Mouse (Mus musculus) forebrain, embryonic 14.5 days (tissue): ENCODE data around the gene A930004D18Rik. TPM values are rescaled to one million over a fixed set of nuclear protein-coding genes. Genes with fewer than 3 reads are reported as not detected.

ENCODE experiments used
- ATAC-seq: fragments of 200-750 bp; cut with Nextera tagmentation; 2 replicates; pipeline ENCODE4 v1.8.0; 2017; ENCODE audit warnings: mild to moderate bottlenecking, moderate library complexity
- DNase-seq: peaks from one replicate; pipeline ENCODE4 v3.0.0-alpha.2; 2015; ENCODE audit warnings: low spot score
- H3K27ac ChIP-seq: fragments of 300-500 bp; sonication (generic); 2 replicates; pipeline ENCODE4 v1.5.1; 2014; ENCODE audit warnings: low read depth, mild to moderate bottlenecking, control low read depth, low read length, moderate library complexity
- H3K27me3 ChIP-seq: fragments of 300-500 bp; sonication (generic); replicated peaks from 2 replicates; pipeline ENCODE4 v1.6.1; 2014; ENCODE audit warnings: low read length, control low read depth, mixed read lengths; ENCODE audit not compliant: control insufficient read depth, insufficient read depth
- H3K36me3 ChIP-seq: fragments of 300-500 bp; sonication (generic); 2 replicates; pipeline ENCODE4 v1.6.1; 2014; ENCODE audit warnings: low read length, control low read depth; ENCODE audit not compliant: control insufficient read depth, insufficient read depth
- H3K4me1 ChIP-seq: fragments of 300-500 bp; sonication (generic); 2 replicates; pipeline ENCODE4 v1.6.1; 2014; ENCODE audit warnings: antibody characterized with exemption, low read length, control low read depth; ENCODE audit not compliant: control insufficient read depth, insufficient read depth
- H3K4me2 ChIP-seq: fragments of 300-500 bp; sonication (generic); 2 replicates; pipeline ENCODE4 v1.6.1; 2014; ENCODE audit warnings: mild to moderate bottlenecking, control low read depth, low read length
- H3K4me3 ChIP-seq: fragments of 300-500 bp; sonication (generic); 2 replicates; pipeline ENCODE4 v1.5.1; 2014; ENCODE audit warnings: low read depth, low read length, control low read depth
- H3K9ac ChIP-seq: fragments of 300-500 bp; sonication (generic); 2 replicates; pipeline ENCODE4 v1.6.1; 2014; ENCODE audit warnings: mild to moderate bottlenecking, low read length, control low read depth, moderate library complexity
- H3K9me3 ChIP-seq: fragments of 300-500 bp; sonication (generic); replicated peaks from 2 replicates; pipeline ENCODE4 v1.6.1; 2016; ENCODE audit warnings: low read length, control low read depth, mixed read lengths; ENCODE audit not compliant: control insufficient read depth
- WGBS: fragments of 180-500 bp; shearing (Covaris S2); extraction: QIAGEN DNeasy Blood & Tissue Kit; methylation state at CpG from one replicate; pipeline ENCODE4 v1.1.7; 2014; 5-methylcytosine and 5-hydroxymethylcytosine counted together
- polyA plus RNA-seq: library from polyadenylated mRNA; unstranded; fragments of >200 nt; fragmentation: Nextera tagmentation; extraction: Ambion mirVana; gene quantifications from 2 replicates; pipeline ENCODE4 v1.2.1, GENCODE M21; 2014

Gene A930004D18Rik
- polyA plus RNA-seq, 1 experiment from 2014 or later = 11.7 TPM

DNA sequence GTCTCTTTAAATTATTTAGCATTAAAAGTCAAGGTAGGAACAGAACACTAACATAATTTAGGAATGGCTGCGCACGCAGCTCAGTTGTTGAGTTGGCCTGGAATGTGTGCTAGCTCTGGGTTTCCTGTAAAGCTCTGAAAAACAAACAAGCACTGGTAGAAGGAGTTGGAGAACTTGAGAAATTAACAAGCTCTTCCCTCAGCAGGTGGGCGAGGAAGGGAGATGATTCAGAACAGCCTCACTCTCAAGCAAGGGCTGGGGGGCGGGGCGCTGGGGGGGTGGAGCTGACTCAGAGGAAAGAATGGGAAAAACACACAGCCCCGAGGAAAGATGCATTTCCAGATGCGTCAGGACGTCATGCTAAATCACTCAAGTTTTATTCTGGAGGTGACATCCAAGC lies 32.4 kb downstream of the A930004D18Rik start:
- no peaks in the 10 kb centered on the region for H3K9me3 ChIP-seq
- DNase-seq (no peak), ATAC-seq (no peak)
- no peaks in the 10 kb centered on the region for H3K27me3 ChIP-seq
- H3K9ac ChIP-seq = no peak overlapping the region
- H3K4me3 ChIP-seq = no peak overlapping the region
- no peaks in the 10 kb centered on the region for H3K36me3 ChIP-seq
- no peak overlapping the region for H3K27ac ChIP-seq
- H3K4me2 ChIP-seq = no peak overlapping the region
- WGBS = 36% methylated on average over 8 of the region's 8 CpGs
- H3K4me1 ChIP-seq = no peaks in the 10 kb centered on the region

DNA sequence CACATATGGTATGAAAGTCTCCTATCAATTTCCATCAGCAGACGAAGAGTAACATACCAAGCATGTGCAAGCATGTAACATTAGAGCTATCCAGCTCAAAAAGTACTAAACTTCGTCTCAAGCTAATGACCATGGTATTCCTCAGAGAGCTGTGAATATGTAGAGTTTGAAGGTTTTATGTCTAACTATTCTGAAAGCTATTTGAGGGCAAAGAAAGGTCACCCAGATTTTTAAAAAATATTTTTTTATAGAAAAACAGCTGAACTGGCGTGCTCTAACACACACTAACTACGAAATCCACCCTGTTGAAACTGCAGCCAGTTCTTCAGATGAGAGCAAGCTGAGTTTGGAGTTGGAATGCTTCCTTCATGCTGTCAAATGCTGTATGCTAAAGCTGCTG lies 33.3 kb downstream of the A930004D18Rik start:
- Histone ChIP-seq H3K27me3 (no peaks in the 10 kb centered on the region), H3K27ac (no peak overlapping the region), H3K4me2 (no peak overlapping the region), H3K4me3 (no peak overlapping the region), H3K9me3 (no peaks in the 10 kb centered on the region), H3K9ac (no peak overlapping the region), H3K36me3 (no peaks in the 10 kb centered on the region), H3K4me1 (no peaks in the 10 kb centered on the region)
- WGBS = 91% methylated on average over 4 of the region's 4 CpGs
- DNase-seq = no peak
- ATAC-seq = no peak

DNA sequence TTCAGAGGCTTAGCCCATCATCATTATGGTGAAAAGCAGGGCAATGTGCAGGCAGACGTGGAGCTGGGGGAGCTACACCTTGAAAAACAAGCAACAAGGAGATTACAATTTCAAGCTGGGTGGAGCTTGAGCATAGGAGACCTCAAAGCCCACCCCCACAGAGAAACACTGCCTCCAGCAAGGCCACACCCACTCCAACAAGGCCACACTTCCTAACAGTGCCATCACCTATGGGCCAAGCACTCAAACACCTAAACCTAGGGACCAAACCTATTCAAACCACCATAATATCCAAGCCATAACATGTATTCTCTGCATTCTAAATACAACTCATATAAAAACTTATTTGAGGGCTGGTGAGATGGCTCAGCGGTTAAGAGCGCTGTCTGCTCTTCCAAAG lies 35.2 kb downstream of the A930004D18Rik start:
- Histone ChIP-seq H3K9me3 (no peaks in the 10 kb centered on the region), H3K4me2 (no peak overlapping the region), H3K4me3 (no peak overlapping the region), H3K4me1 (no peaks in the 10 kb centered on the region), H3K9ac (no peak overlapping the region), H3K36me3 (no peaks in the 10 kb centered on the region), H3K27ac (no peak overlapping the region), H3K27me3 (no peaks in the 10 kb centered on the region)
- whole genome bisulfite sequencing = 95% methylated on average over 3 of the region's 3 CpGs
- ATAC-seq = no peak
- DNase-seq = no peak

DNA sequence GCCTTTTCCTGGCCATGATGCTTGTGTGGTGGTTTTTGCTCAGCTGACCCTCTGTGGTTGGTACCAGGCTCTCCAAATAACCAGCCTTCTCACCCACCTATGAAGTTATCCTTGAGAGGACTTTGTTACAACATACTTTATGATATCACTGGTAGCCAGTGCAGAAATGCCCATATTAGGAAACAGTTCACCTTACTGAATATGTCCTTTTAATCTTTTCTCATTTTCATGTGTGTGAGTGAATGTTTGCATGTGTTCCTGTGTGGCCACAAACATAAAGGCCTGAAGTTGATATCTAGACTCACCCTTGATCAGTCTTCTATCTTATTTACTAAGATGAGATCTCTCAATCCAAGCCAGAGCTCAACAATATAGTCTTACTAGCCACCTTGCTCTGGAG lies 40.7 kb downstream of the A930004D18Rik start, which contains the start of gene H2al2a:
Gene H2al2a (minus strand): TSS at position 101 of the 400 bp plus-strand sequence.
- no peak within 1 kb of the TSS for H3K9ac ChIP-seq
- DNase-seq (no peak), ATAC-seq (no peak)
- H3K36me3 ChIP-seq = no peaks in the 10 kb centered on the region
- H3K9me3 ChIP-seq = no peaks in the 10 kb centered on the region
- no peaks in the 10 kb centered on the region for H3K27me3 ChIP-seq
- no peak within 1 kb of the TSS for H3K4me2 ChIP-seq
- no peak within 1 kb of the TSS for H3K4me3 ChIP-seq
- H3K4me1 ChIP-seq = no peaks in the 10 kb centered on the region
- H3K27ac ChIP-seq = no peak within 1 kb of the TSS

DNA sequence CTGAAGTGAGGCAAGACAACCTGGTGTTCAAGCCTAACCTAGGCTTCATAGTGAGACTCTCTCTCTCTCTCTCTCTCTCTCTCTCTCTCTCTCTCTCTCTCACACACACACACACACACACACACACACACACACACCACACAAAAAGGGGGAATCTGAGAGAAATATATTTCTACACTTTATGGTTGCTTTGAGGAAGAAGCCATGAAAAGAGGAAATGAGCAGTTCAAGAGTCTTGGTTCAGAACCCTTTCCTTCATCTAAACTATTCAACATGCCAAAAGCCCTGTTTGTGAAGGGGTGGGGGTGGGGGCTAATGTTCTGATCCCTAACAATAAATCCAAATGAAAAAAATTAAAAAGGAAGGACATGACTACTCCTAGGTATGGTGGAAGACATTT lies 48.0 kb downstream of the A930004D18Rik start:
- no peaks in the 10 kb centered on the region for H3K36me3 ChIP-seq
- H3K9me3 ChIP-seq = peaks cover 4% of the 10 kb centered on the region; the same call in 1 of the 2 replicates
- H3K27ac ChIP-seq = no peak overlapping the region
- no peaks in the 10 kb centered on the region for H3K27me3 ChIP-seq
- no peak overlapping the region for H3K4me2 ChIP-seq
- no peaks in the 10 kb centered on the region for H3K4me1 ChIP-seq
- no peak for DNase-seq
- H3K4me3 ChIP-seq = no peak overlapping the region
- H3K9ac ChIP-seq = no peak overlapping the region
- no peak for ATAC-seq

DNA sequence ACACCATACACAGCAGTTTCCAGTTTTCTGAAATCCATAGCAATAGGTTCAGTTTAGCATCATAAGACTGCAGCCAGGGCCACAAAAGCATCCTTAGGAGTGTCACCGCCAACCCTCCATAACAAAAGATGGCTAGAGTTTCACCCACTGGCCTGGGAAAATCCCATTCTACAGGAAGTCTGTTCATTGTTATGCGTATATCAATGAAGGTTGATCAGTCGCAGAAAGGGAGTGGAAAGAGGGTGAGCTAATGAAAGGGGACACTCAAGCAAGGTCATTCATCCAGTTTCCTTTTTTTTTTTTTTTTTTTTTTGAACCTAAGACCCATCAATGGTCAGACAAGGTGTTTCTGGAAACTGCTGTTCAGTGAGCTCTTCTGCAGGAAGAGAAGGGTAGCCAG lies 48.4 kb downstream of the A930004D18Rik start:
- Histone ChIP-seq H3K27me3 (no peaks in the 10 kb centered on the region), H3K4me3 (no peak overlapping the region), H3K9ac (no peak overlapping the region), H3K4me2 (no peak overlapping the region), H3K27ac (no peak overlapping the region), H3K4me1 (no peaks in the 10 kb centered on the region), H3K9me3 (peaks cover 4% of the 10 kb centered on the region; the same call in 1 of the 2 replicates), H3K36me3 (no peaks in the 10 kb centered on the region)
- WGBS = 45% methylated on average over 3 of the region's 3 CpGs
- ATAC-seq (no peak), DNase-seq (no peak)

DNA sequence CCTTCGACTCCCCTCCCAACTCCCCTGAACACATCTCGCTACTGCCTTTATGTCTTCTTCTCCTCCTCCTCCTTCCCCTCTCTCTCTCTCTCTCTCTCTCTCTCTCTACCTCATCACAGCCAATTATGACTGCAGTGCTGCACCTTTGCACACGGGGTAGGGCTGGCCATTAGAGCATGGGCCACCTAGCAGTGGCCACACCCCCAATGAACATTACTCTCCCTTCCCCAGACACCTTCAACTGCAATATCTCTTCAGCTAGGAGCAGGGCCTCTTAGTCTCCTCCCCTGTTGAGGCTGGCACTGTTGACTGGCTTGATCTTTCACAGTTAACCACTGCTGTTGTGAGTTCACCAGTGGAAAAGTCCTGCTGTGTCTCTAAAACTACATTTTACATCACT lies 50.8 kb downstream of the A930004D18Rik start:
- no peak for DNase-seq
- Histone ChIP-seq H3K27me3 (no peaks in the 10 kb centered on the region), H3K4me1 (no peaks in the 10 kb centered on the region), H3K9ac (no peak overlapping the region), H3K4me3 (no peak overlapping the region), H3K4me2 (no peak overlapping the region), H3K9me3 (peaks cover 4% of the 10 kb centered on the region; the same call in 1 of the 2 replicates), H3K36me3 (no peaks in the 10 kb centered on the region), H3K27ac (no peak overlapping the region)
- WGBS = 81% methylated on average over 3 of the region's 3 CpGs
- no peak for ATAC-seq

DNA sequence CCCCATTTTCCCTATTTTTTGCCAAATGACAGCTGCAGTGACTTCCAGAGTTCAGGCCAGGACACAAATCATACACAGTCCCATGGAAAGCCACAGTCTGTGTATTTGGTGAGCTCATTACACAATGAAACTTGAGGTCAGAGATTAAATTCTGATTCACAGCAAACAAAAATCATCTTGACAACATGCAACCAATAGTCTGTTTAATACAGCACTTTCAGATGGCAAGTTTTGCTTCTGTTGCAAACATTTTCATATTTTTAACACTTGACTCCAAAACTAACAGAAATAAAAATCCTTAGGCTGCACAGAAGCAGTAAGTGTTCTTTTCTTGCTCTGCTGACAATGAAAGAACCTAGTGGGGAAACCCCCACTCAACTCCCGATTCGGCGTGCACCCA lies 52.8 kb downstream of the A930004D18Rik start:
- Histone ChIP-seq H3K4me2 (no peak overlapping the region), H3K27ac (no peak overlapping the region), H3K4me1 (no peaks in the 10 kb centered on the region), H3K36me3 (no peaks in the 10 kb centered on the region), H3K4me3 (no peak overlapping the region), H3K27me3 (no peaks in the 10 kb centered on the region), H3K9me3 (no peaks in the 10 kb centered on the region), H3K9ac (no peak overlapping the region)
- WGBS = 97% methylated on average over 3 of the region's 3 CpGs
- DNase-seq (no peak), ATAC-seq (no peak)

DNA sequence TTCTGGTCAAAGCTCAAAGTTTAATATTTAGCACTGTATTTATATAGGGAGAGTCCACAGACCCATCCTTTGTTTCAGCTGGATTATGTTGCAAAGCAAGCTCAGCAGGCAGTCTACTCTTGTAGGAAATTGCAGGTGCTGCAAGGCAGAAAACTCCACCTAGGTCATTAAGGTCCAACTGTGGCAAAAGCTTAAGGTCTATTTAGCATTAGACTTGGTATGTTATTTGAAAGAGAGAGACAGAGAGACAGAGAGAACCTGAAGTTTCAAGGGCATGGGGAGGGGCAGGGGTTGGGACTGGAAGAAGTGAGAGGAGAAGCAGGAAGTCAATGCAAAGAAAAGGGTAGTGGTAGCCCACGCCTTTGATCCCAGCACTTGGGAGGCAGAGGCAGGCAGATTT lies 54.8 kb downstream of the A930004D18Rik start:
- DNase-seq = no peak
- no peak for ATAC-seq
- Histone ChIP-seq H3K4me2 (no peak overlapping the region), H3K9me3 (no peaks in the 10 kb centered on the region), H3K4me3 (no peak overlapping the region), H3K27ac (no peak overlapping the region), H3K36me3 (no peaks in the 10 kb centered on the region), H3K9ac (no peak overlapping the region), H3K27me3 (no peaks in the 10 kb centered on the region), H3K4me1 (no peaks in the 10 kb centered on the region)
- 92% methylated on average over 1 of the region's 1 CpGs for whole genome bisulfite sequencing
